Mouse (Mus musculus) brain, embryonic 14.5 days (tissue): Measurements from ENCODE around the gene Itgb3bp.

ENCODE experiments used
- CTCF ChIP-seq: fragments of 200-500 bp; IDR thresholded peaks from 2 replicates; pipeline ENCODE4 v1.5.1; 2012; ENCODE audit warnings: inconsistent platforms, mild to moderate bottlenecking, moderate library complexity, borderline replicate concordance; ENCODE audit not compliant: insufficient read depth, insufficient read length; ENCODE audit errors: extremely low read depth
- POLR2A ChIP-seq: fragments of 200-500 bp; IDR thresholded peaks from 2 replicates; pipeline ENCODE4 v1.6.1; 2012; ENCODE audit warnings: mild to moderate bottlenecking, inconsistent platforms, borderline replicate concordance; ENCODE audit not compliant: poor library complexity, insufficient read depth, insufficient read length, severe bottlenecking; ENCODE audit errors: extremely low read depth

DNA sequence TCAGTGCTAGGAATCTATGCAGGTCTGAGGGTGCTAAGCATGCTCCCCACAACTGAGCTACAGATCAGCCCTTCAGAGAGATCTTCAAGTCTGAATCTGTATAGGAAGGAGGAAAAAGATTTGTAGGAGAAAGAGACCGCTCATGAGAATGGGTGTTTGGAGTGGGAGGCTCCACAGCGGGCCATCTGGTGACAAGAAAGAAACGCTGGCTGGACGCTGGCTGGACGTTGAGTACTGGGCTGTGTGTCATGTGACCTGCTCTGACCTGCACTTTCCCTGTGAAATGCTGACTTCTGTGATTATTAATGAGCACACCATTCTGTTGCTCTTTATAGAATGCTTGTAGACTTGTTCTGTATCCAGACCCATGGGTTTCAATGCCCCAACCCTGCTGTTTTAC is 39.7 kb upstream of the Itgb3bp start:
- TF ChIP-seq CTCF (no peak), POLR2A (no peak)
